Mouse (Mus musculus): ENCODE data around the gene Dmrta1. TPM values are rescaled to one million over a fixed set of nuclear protein-coding genes. Genes with fewer than 3 reads are reported as not detected.

Dmrta1 gene
- polyA plus RNA-seq, 1 experiment: 0.05 TPM

- H3K4me1 ChIP-seq (ENCODE audit: control insufficient read depth, insufficient read depth, low read length): no peaks in the 10 kb centered on the region
- H3K27ac ChIP-seq (ENCODE audit: insufficient read depth, low read depth, low read length): no peak overlapping the region
- no peak for DNase-seq
- H3K27me3 ChIP-seq (replicated peaks; ENCODE audit: control insufficient read depth, insufficient read depth, low read length): no peaks in the 10 kb centered on the region; the same call in 1 of the 2 replicates
- 57% methylated on average over 2 of the region's 2 CpGs for WGBS
- no peaks in the 10 kb centered on the region for H3K36me3 ChIP-seq (ENCODE audit: control insufficient read depth, insufficient read depth, low read length)
- H3K4me3 ChIP-seq (ENCODE audit: insufficient read depth, low read depth, low read length): no peak overlapping the region
- TF ChIP-seq POLR2A (IDR thresholded peaks at IDR 0.05; ENCODE audit: low read depth, low read length): no peak
- TF ChIP-seq CTCF (conservative IDR thresholded peaks at IDR 0.05; ENCODE audit: insufficient read depth, insufficient read length, low read depth, low read length): no peak
Measured at GRCm38 (mm10) chr4:89651312-89651686, 27.9 kb upstream of the Dmrta1 start.

DNA sequence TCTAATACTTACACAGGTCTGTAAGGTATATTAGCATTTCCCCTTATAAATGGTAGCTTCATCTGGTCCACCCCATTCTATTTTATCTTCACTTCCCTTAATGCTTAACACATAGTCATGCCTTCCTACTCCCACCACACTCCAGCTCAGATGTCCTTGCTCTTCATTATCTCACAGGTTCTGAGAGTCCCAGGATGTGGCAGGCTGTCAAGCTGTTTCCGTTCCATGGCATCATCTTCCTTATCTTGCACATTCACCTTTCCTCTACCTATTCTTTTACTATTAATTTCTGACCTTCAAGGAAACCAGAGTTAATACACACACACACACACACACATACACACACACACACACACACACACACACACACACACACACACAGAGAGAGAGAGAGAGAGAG is 27.5 kb upstream of the Dmrta1 start:
- WGBS: 78% methylated on average over 1 of the region's 1 CpGs
- H3K27ac ChIP-seq (ENCODE audit: insufficient read depth, low read depth, low read length): no peak overlapping the region
- no peak for DNase-seq
- H3K36me3 ChIP-seq (ENCODE audit: control insufficient read depth, insufficient read depth, low read length): no peaks in the 10 kb centered on the region
- no peak overlapping the region for H3K4me3 ChIP-seq (ENCODE audit: insufficient read depth, low read depth, low read length)
- no peaks in the 10 kb centered on the region; the same call in 1 of the 2 replicates for H3K27me3 ChIP-seq (replicated peaks; ENCODE audit: control insufficient read depth, insufficient read depth, low read length)
- no peaks in the 10 kb centered on the region for H3K4me1 ChIP-seq (ENCODE audit: control insufficient read depth, insufficient read depth, low read length)
- no peak for TF ChIP-seq CTCF (conservative IDR thresholded peaks at IDR 0.05; ENCODE audit: insufficient read depth, insufficient read length, low read depth, low read length)
- TF ChIP-seq POLR2A (IDR thresholded peaks at IDR 0.05; ENCODE audit: low read depth, low read length): no peak

DNA sequence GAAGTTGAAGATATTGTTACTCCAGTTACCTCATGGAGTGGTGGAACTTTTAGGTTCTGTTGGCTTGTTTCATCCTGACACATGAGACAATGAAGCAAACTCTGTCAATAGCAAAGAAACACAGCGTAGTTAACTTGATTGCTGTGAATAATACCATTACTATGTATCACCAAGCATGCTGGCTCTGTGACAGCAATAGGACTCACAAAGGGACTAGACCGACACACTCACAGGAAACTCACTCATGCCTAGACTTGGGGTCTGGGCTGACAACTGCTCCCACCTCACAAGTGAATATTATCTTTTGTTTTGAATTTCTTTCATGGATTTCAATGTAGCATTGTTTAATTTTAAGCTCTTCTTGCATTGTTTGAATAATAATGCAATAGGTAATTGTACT is 15.8 kb upstream of the Dmrta1 start:
- H3K36me3 ChIP-seq (ENCODE audit: control insufficient read depth, insufficient read depth, low read length): no peaks in the 10 kb centered on the region
- 79% methylated on average over 2 of the region's 2 CpGs for WGBS
- H3K4me1 ChIP-seq (ENCODE audit: control insufficient read depth, insufficient read depth, low read length): no peaks in the 10 kb centered on the region
- no peak overlapping the region for H3K4me3 ChIP-seq (ENCODE audit: insufficient read depth, low read depth, low read length)
- no peaks in the 10 kb centered on the region for H3K27me3 ChIP-seq (replicated peaks; ENCODE audit: control insufficient read depth, insufficient read depth, low read length)
- TF ChIP-seq CTCF (conservative IDR thresholded peaks at IDR 0.05; ENCODE audit: insufficient read depth, insufficient read length, low read depth, low read length) (no peak), POLR2A (IDR thresholded peaks at IDR 0.05; ENCODE audit: low read depth, low read length) (no peak)
- no peak for DNase-seq
- no peak overlapping the region for H3K27ac ChIP-seq (ENCODE audit: insufficient read depth, low read depth, low read length)

DNA sequence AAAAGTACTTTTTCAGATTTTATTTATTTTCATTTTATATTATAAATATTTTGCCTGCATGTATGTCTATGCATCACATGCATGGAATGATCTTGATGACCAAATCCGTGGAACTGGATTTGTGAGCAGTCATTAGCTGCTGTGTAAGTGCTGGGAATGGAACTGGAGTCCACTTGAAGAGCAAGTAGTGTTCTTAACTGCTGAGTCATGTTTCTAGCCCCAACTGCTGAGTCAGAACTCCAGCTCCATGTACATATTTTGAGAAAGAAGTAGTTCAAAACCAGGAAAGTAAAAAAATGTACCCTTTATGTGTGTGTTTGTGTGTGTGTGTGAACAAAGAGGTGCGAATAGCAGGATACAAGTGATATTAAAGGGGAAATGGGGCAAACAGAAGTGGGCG is 4.5 kb upstream of the Dmrta1 start:
- Histone ChIP-seq H3K4me3 (ENCODE audit: insufficient read depth, low read depth, low read length) (no peak overlapping the region), H3K36me3 (ENCODE audit: control insufficient read depth, insufficient read depth, low read length) (no peaks in the 10 kb centered on the region), H3K27ac (ENCODE audit: insufficient read depth, low read depth, low read length) (no peak overlapping the region), H3K27me3 (replicated peaks; ENCODE audit: control insufficient read depth, insufficient read depth, low read length) (no peaks in the 10 kb centered on the region), H3K4me1 (ENCODE audit: control insufficient read depth, insufficient read depth, low read length) (no peaks in the 10 kb centered on the region)
- no peak for DNase-seq
- 84% methylated on average over 3 of the region's 3 CpGs for WGBS
- TF ChIP-seq CTCF (conservative IDR thresholded peaks at IDR 0.05; ENCODE audit: insufficient read depth, insufficient read length, low read depth, low read length) (no peak), POLR2A (IDR thresholded peaks at IDR 0.05; ENCODE audit: low read depth, low read length) (no peak)

GRCm38 (mm10) chr4:89677903-89678302 is 1.3 kb upstream of the Dmrta1 start:
- TF ChIP-seq CTCF (conservative IDR thresholded peaks at IDR 0.05; ENCODE audit: insufficient read depth, insufficient read length, low read depth, low read length) (no peak), POLR2A (IDR thresholded peaks at IDR 0.05; ENCODE audit: low read depth, low read length) (no peak)
- H3K27ac ChIP-seq (ENCODE audit: insufficient read depth, low read depth, low read length): no peak overlapping the region
- H3K4me3 ChIP-seq (ENCODE audit: insufficient read depth, low read depth, low read length): no peak overlapping the region
- 79% methylated on average over 7 of the region's 7 CpGs for WGBS
- H3K36me3 ChIP-seq (ENCODE audit: control insufficient read depth, insufficient read depth, low read length): no peaks in the 10 kb centered on the region
- no peaks in the 10 kb centered on the region for H3K27me3 ChIP-seq (replicated peaks; ENCODE audit: control insufficient read depth, insufficient read depth, low read length)
- no peaks in the 10 kb centered on the region for H3K4me1 ChIP-seq (ENCODE audit: control insufficient read depth, insufficient read depth, low read length)
- DNase-seq: no peak

GRCm38 (mm10) chr4:89678713-89679112 is 523 bp upstream of the Dmrta1 start:
- Histone ChIP-seq H3K4me3 (ENCODE audit: insufficient read depth, low read depth, low read length) (no peak overlapping the region), H3K4me1 (ENCODE audit: control insufficient read depth, insufficient read depth, low read length) (no peaks in the 10 kb centered on the region), H3K27me3 (replicated peaks; ENCODE audit: control insufficient read depth, insufficient read depth, low read length) (no peaks in the 10 kb centered on the region), H3K27ac (ENCODE audit: insufficient read depth, low read depth, low read length) (no peak overlapping the region), H3K36me3 (ENCODE audit: control insufficient read depth, insufficient read depth, low read length) (no peaks in the 10 kb centered on the region)
- 54% methylated on average over 5 of the region's 5 CpGs for WGBS
- no peak for DNase-seq
- no peak for TF ChIP-seq POLR2A (IDR thresholded peaks at IDR 0.05; ENCODE audit: low read depth, low read length)
- TF ChIP-seq CTCF (conservative IDR thresholded peaks at IDR 0.05; ENCODE audit: insufficient read depth, insufficient read length, low read depth, low read length): no peak

GRCm38 (mm10) chr4:89687961-89688803 is 8.9 kb downstream of the Dmrta1 start:
- no peaks in the 10 kb centered on the region for H3K36me3 ChIP-seq (ENCODE audit: control insufficient read depth, insufficient read depth, low read length)
- H3K27me3 ChIP-seq (replicated peaks; ENCODE audit: control insufficient read depth, insufficient read depth, low read length): peaks cover 2% of the 10 kb centered on the region; the same call in 1 of the 2 replicates
- peak; percentile 59 for DNase-seq
- 2% methylated on average over 78 of the region's 78 CpGs for WGBS
- no peak for TF ChIP-seq POLR2A (IDR thresholded peaks at IDR 0.05; ENCODE audit: low read depth, low read length)
- TF ChIP-seq CTCF (conservative IDR thresholded peaks at IDR 0.05; ENCODE audit: insufficient read depth, insufficient read length, low read depth, low read length): no peak
- H3K4me1 ChIP-seq (ENCODE audit: control insufficient read depth, insufficient read depth, low read length): no peaks in the 10 kb centered on the region
- no peak overlapping the region for H3K27ac ChIP-seq (ENCODE audit: insufficient read depth, low read depth, low read length)
- peak overlapping the region; percentile 28; the same call in 1 of the 2 replicates for H3K4me3 ChIP-seq (ENCODE audit: insufficient read depth, low read depth, low read length)

Measured in kidney, adult 2 months (tissue).